Mouse (Mus musculus): Measurements from ENCODE around the gene Rgs6. TPM values are rescaled to one million over a fixed set of nuclear protein-coding genes. Genes with fewer than 3 reads are reported as not detected.

The Rgs6 gene
- polyA plus RNA-seq, 1 experiment: 0.58 TPM

DNA sequence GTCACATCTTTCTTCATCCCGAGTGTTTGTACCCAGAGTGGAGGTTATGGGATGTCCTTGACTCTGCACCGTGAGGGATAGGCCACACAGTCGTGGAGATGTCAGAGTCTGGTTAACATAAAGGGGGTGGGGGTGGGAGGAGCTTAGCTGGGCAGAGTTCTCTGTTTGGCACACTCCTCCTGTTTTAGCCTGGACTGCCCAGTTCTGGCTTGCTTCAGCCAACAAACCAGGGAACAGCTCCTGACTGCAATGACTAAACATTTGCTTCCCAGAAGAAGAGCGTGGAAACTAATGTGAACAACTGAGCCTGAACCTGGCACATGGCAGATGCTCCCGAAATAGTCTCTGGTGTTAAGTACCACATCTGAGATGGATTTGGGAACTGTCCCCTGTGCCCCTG lies 575.6 kb downstream of the Rgs6 start:
- TF ChIP-seq CTCF (IDR thresholded peaks at IDR 0.05; ENCODE audit: low read depth, low read length) (no peak), EP300 (IDR thresholded peaks at IDR 0.05; ENCODE audit: insufficient read depth, low read depth, low read length) (no peak), POLR2A (IDR thresholded peaks at IDR 0.05; ENCODE audit: insufficient read depth, low read length) (no peak)
- H3K27me3 ChIP-seq (ENCODE audit: control insufficient read depth, insufficient read depth, low read length, poor library complexity, severe bottlenecking): no peaks in the 10 kb centered on the region
- no peak overlapping the region for H3K4me3 ChIP-seq (ENCODE audit: low read depth, low read length)
- no peaks in the 10 kb centered on the region for H3K36me3 ChIP-seq (ENCODE audit: control insufficient read depth, insufficient read depth, low read length, poor library complexity, severe bottlenecking)
- H3K27ac ChIP-seq (ENCODE audit: insufficient read depth, low read length): no peak overlapping the region
- H3K9ac ChIP-seq (ENCODE audit: low read depth, poor library complexity, severe bottlenecking): no peak overlapping the region
- H3K4me1 ChIP-seq (ENCODE audit: control insufficient read depth, insufficient read depth, low read length): no peaks in the 10 kb centered on the region
- no peaks in the 10 kb centered on the region for H3K9me3 ChIP-seq (replicated peaks; ENCODE audit: control insufficient read depth, insufficient read depth, low read length, poor library complexity, severe bottlenecking)

DNA sequence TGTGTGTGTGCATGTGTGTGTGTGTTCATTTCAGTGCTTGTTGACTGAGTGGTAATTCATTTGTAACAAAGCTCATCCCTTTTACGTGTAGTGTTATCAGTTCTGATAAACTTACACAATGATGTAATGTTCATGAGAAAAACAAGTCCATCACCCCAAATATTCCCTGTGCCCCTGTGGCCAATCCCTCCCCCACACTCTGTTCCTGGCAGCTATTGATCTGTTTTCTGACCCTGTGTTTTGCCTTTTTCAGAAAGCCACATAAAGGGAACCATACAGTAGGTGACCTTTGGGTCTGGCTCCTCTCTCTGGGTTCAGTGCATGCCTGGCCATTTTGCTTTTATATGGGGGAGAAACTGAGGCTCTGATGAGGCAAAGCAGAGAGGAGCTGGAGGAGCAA lies 577.0 kb downstream of the Rgs6 start:
- no peaks in the 10 kb centered on the region for H3K36me3 ChIP-seq (ENCODE audit: control insufficient read depth, insufficient read depth, low read length, poor library complexity, severe bottlenecking)
- H3K27me3 ChIP-seq (ENCODE audit: control insufficient read depth, insufficient read depth, low read length, poor library complexity, severe bottlenecking): no peaks in the 10 kb centered on the region
- H3K4me1 ChIP-seq (ENCODE audit: control insufficient read depth, insufficient read depth, low read length): no peaks in the 10 kb centered on the region
- H3K27ac ChIP-seq (ENCODE audit: insufficient read depth, low read length): no peak overlapping the region
- no peak overlapping the region for H3K4me3 ChIP-seq (ENCODE audit: low read depth, low read length)
- no peak for TF ChIP-seq POLR2A (IDR thresholded peaks at IDR 0.05; ENCODE audit: insufficient read depth, low read length)
- no peak for TF ChIP-seq EP300 (IDR thresholded peaks at IDR 0.05; ENCODE audit: insufficient read depth, low read depth, low read length)
- no peak for TF ChIP-seq CTCF (IDR thresholded peaks at IDR 0.05; ENCODE audit: low read depth, low read length)
- no peaks in the 10 kb centered on the region for H3K9me3 ChIP-seq (replicated peaks; ENCODE audit: control insufficient read depth, insufficient read depth, low read length, poor library complexity, severe bottlenecking)
- H3K9ac ChIP-seq (ENCODE audit: low read depth, poor library complexity, severe bottlenecking): no peak overlapping the region

DNA sequence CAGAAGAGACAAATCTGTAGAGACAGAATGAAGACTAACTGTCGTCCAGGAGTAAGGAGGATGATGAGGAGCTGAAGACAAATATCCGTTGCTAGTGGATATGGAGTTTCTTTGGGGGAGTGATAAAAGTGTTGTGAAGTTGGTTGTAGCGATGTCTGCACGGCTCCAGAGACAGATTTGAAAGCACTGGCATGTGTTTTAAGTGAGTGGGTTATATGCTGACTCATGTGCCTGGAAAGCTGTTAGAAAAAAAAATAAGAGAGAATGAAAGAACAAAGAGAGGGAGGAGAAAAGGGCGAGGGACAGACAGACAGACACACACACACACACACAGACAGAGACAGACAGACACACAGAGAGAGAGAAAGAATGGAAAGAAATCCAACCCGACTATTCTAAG lies 580.2 kb downstream of the Rgs6 start:
- Histone ChIP-seq H3K36me3 (ENCODE audit: control insufficient read depth, insufficient read depth, low read length, poor library complexity, severe bottlenecking) (no peaks in the 10 kb centered on the region), H3K4me3 (ENCODE audit: low read depth, low read length) (no peak overlapping the region), H3K27me3 (ENCODE audit: control insufficient read depth, insufficient read depth, low read length, poor library complexity, severe bottlenecking) (no peaks in the 10 kb centered on the region), H3K4me1 (ENCODE audit: control insufficient read depth, insufficient read depth, low read length) (no peaks in the 10 kb centered on the region), H3K9me3 (replicated peaks; ENCODE audit: control insufficient read depth, insufficient read depth, low read length, poor library complexity, severe bottlenecking) (no peaks in the 10 kb centered on the region), H3K9ac (ENCODE audit: low read depth, poor library complexity, severe bottlenecking) (no peak overlapping the region), H3K27ac (ENCODE audit: insufficient read depth, low read length) (no peak overlapping the region)
- TF ChIP-seq EP300 (IDR thresholded peaks at IDR 0.05; ENCODE audit: insufficient read depth, low read depth, low read length) (no peak), POLR2A (IDR thresholded peaks at IDR 0.05; ENCODE audit: insufficient read depth, low read length) (no peak), CTCF (IDR thresholded peaks at IDR 0.05; ENCODE audit: low read depth, low read length) (no peak)

- no peak overlapping the region for H3K4me3 ChIP-seq (ENCODE audit: low read depth, low read length)
- no peak overlapping the region for H3K27ac ChIP-seq (ENCODE audit: insufficient read depth, low read length)
- H3K36me3 ChIP-seq (ENCODE audit: control insufficient read depth, insufficient read depth, low read length, poor library complexity, severe bottlenecking): no peaks in the 10 kb centered on the region
- H3K4me1 ChIP-seq (ENCODE audit: control insufficient read depth, insufficient read depth, low read length): no peaks in the 10 kb centered on the region
- TF ChIP-seq POLR2A (IDR thresholded peaks at IDR 0.05; ENCODE audit: insufficient read depth, low read length) (no peak), CTCF (IDR thresholded peaks at IDR 0.05; ENCODE audit: low read depth, low read length) (no peak)
- no peaks in the 10 kb centered on the region for H3K9me3 ChIP-seq (replicated peaks; ENCODE audit: control insufficient read depth, insufficient read depth, low read length, poor library complexity, severe bottlenecking)
- no peak overlapping the region for H3K9ac ChIP-seq (ENCODE audit: low read depth, poor library complexity, severe bottlenecking)
- H3K27me3 ChIP-seq (ENCODE audit: control insufficient read depth, insufficient read depth, low read length, poor library complexity, severe bottlenecking): no peaks in the 10 kb centered on the region
Measured at GRCm38 (mm10) chr12:83169495-83170209, 581.6 kb downstream of the Rgs6 start.

- no peaks in the 10 kb centered on the region for H3K4me1 ChIP-seq (ENCODE audit: control insufficient read depth, insufficient read depth, low read length)
- H3K27ac ChIP-seq (ENCODE audit: insufficient read depth, low read length): no peak overlapping the region
- no peaks in the 10 kb centered on the region for H3K36me3 ChIP-seq (ENCODE audit: control insufficient read depth, insufficient read depth, low read length, poor library complexity, severe bottlenecking)
- TF ChIP-seq POLR2A (IDR thresholded peaks at IDR 0.05; ENCODE audit: insufficient read depth, low read length) (no peak), CTCF (IDR thresholded peaks at IDR 0.05; ENCODE audit: low read depth, low read length) (no peak), EP300 (IDR thresholded peaks at IDR 0.05; ENCODE audit: insufficient read depth, low read depth, low read length) (no peak)
- no peak overlapping the region for H3K4me3 ChIP-seq (ENCODE audit: low read depth, low read length)
- no peaks in the 10 kb centered on the region for H3K27me3 ChIP-seq (ENCODE audit: control insufficient read depth, insufficient read depth, low read length, poor library complexity, severe bottlenecking)
- H3K9ac ChIP-seq (ENCODE audit: low read depth, poor library complexity, severe bottlenecking): no peak overlapping the region
- H3K9me3 ChIP-seq (replicated peaks; ENCODE audit: control insufficient read depth, insufficient read depth, low read length, poor library complexity, severe bottlenecking): no peaks in the 10 kb centered on the region
Measured at GRCm38 (mm10) chr12:83178770-83179169, 590.7 kb downstream of the Rgs6 start.

GRCm38 (mm10) chr12:83179860-83180259 lies 591.8 kb downstream of the Rgs6 start:
- Histone ChIP-seq H3K9ac (ENCODE audit: low read depth, poor library complexity, severe bottlenecking) (no peak overlapping the region), H3K4me3 (ENCODE audit: low read depth, low read length) (no peak overlapping the region), H3K9me3 (replicated peaks; ENCODE audit: control insufficient read depth, insufficient read depth, low read length, poor library complexity, severe bottlenecking) (no peaks in the 10 kb centered on the region), H3K4me1 (ENCODE audit: control insufficient read depth, insufficient read depth, low read length) (no peaks in the 10 kb centered on the region), H3K36me3 (ENCODE audit: control insufficient read depth, insufficient read depth, low read length, poor library complexity, severe bottlenecking) (no peaks in the 10 kb centered on the region), H3K27ac (ENCODE audit: insufficient read depth, low read length) (no peak overlapping the region), H3K27me3 (ENCODE audit: control insufficient read depth, insufficient read depth, low read length, poor library complexity, severe bottlenecking) (no peaks in the 10 kb centered on the region)
- TF ChIP-seq POLR2A (IDR thresholded peaks at IDR 0.05; ENCODE audit: insufficient read depth, low read length) (no peak), EP300 (IDR thresholded peaks at IDR 0.05; ENCODE audit: insufficient read depth, low read depth, low read length) (no peak), CTCF (IDR thresholded peaks at IDR 0.05; ENCODE audit: low read depth, low read length) (no peak)

Measured in ES-Bruce4 (cell line).